Mouse (Mus musculus): ENCODE data around the gene Acot5.

DNA sequence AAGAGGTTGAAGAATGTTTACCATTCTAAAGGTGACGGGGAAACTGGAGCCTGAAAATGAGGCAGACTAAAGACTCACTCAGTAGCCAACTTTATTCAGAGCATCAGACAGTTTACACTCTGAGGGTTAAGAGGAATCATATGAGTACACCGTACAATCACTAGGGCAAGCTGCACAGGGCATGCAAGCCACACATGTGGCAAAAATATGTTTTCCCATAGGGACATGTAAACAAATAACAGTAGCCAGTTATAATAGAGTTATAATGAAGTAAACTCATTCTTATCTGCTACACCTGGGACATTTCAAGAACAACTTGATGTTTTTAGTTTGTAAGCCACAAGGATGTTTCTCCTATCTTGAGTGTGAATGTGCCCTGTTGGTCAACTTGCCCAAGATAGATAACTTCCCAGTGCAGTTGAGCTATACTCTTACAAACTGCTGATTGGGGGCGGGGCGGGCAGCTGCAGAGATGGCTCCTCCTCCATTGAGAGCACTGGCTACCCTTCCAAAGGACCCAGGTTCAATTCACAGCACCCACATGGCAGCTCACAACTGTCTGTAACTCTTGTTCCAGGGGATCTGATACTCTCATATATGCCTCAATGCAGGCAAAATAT, 8.4 kb downstream of the Acot5 start:
- TF ChIP-seq EP300 (IDR thresholded peaks at IDR 0.05; ENCODE audit: insufficient read depth, low read depth, low read length), result no peak
- no peak for TF ChIP-seq CTCF (IDR thresholded peaks at IDR 0.05; ENCODE audit: low read depth, low read length)

Measured in ES-Bruce4 (cell line).